Mouse (Mus musculus) T-helper 1 cell (primary cell): ENCODE results near the gene Wdr54.

Experiments
- in situ Hi-C: fragments of 300-600 bp; cut with MboI, MseI; formaldehyde crosslinking; loops from one replicate; pipeline ENCODE4 v1.15.1; 2025; ENCODE audit warnings: high pct_unique_total_duplicates

Gene Wdr54

GRCm38 (mm10) chr6:83107566-83108400 lies 48.4 kb downstream of the Wdr54 start:
- in situ Hi-C loops: loop anchor here (5.0 kb wide), 1 partner anchor 50 kb away; the partner anchor contains the start of genes 1700003E16Rik and Wdr54

- in situ Hi-C loops: loop anchor here (5.0 kb wide), 1 partner anchor 182 kb away; no protein-coding TSS in a partner anchor
These were observed 52.0 kb downstream of the Wdr54 start for GRCm38 (mm10) chr6:83104158-83104557.

GRCm38 (mm10) chr6:83103130-83103650 lies 53.0 kb downstream of the Wdr54 start:
- in situ Hi-C loops: loop anchor here (5.0 kb wide), 1 partner anchor 181 kb away; no protein-coding TSS in a partner anchor

GRCm38 (mm10) chr6:83101688-83102556 lies 54.3 kb downstream of the Wdr54 start:
- in situ Hi-C loops: loop anchor here (5.0 kb wide), 1 partner anchor 180 kb away; no protein-coding TSS in a partner anchor

- in situ Hi-C loops: loop anchor here (5.0 kb wide), 1 partner anchor 179 kb away; no protein-coding TSS in a partner anchor
These were observed 54.9 kb downstream of the Wdr54 start, which contains the start of the genes Ccdc142 and Gm42688 for GRCm38 (mm10) chr6:83101316-83101687. TSS of gene Ccdc142 (plus strand) at chr6:83101601. TSS of gene Gm42688 (plus strand) at chr6:83101617.
